Mouse (Mus musculus) frontal cortex, postnatal 25 days (tissue): ENCODE measurements around the gene Fam222a.
A peak's percentile ranks its signal among the peaks of the same experiment; 100 is the strongest.

Experiments
- DNase-seq, 2 experiments: peaks; one replicate each; pipeline ENCODE4 v3.0.0; 2022; ENCODE audit warnings: low spot score in 2 of 2

Fam222a gene

GRCm38 (mm10) chr5:114557765-114558731, 9.8 kb upstream of the Fam222a start:
- no peak for DNase-seq

GRCm38 (mm10) chr5:114560533-114560936, 7.3 kb upstream of the Fam222a start:
- no peak for DNase-seq

- no peak for DNase-seq
These were observed 6.9 kb upstream of the Fam222a start for GRCm38 (mm10) chr5:114560965-114561364.

- no peak for DNase-seq
These were observed 3.8 kb upstream of the Fam222a start for GRCm38 (mm10) chr5:114563994-114564393.

GRCm38 (mm10) chr5:114565305-114565704, 2.5 kb upstream of the Fam222a start:
- DNase-seq: no peak

GRCm38 (mm10) chr5:114565751-114566150, 2.1 kb upstream of the Fam222a start:
- DNase-seq: no peak

- no peak for DNase-seq
These were observed 1.4 kb upstream of the Fam222a start for GRCm38 (mm10) chr5:114566461-114566860.

GRCm38 (mm10) chr5:114567075-114567517, 720 bp upstream of the Fam222a start:
- DNase-seq: peak; percentile 81 to 89

- no peak for DNase-seq
These were observed 1.0 kb downstream of the Fam222a start for GRCm38 (mm10) chr5:114568818-114569217.

GRCm38 (mm10) chr5:114569918-114570670, 2.3 kb downstream of the Fam222a start:
- peak; percentile 51 to 64 for DNase-seq

- no peak for DNase-seq
These were observed 3.1 kb downstream of the Fam222a start for GRCm38 (mm10) chr5:114570791-114571450.

- no peak for DNase-seq
These were observed 3.7 kb downstream of the Fam222a start for GRCm38 (mm10) chr5:114571451-114572030.

- DNase-seq: no peak
These were observed 5.2 kb downstream of the Fam222a start for GRCm38 (mm10) chr5:114572997-114573396.

GRCm38 (mm10) chr5:114573920-114574628, 6.3 kb downstream of the Fam222a start:
- no peak for DNase-seq

- no peak for DNase-seq
These were observed 7.2 kb downstream of the Fam222a start for GRCm38 (mm10) chr5:114575010-114575409.

GRCm38 (mm10) chr5:114575530-114575929, 7.7 kb downstream of the Fam222a start:
- DNase-seq: no peak

- DNase-seq: no peak
These were observed 8.3 kb downstream of the Fam222a start for GRCm38 (mm10) chr5:114575986-114576605.

GRCm38 (mm10) chr5:114578361-114578760, 10.5 kb downstream of the Fam222a start:
- DNase-seq: no peak

- DNase-seq: peak in 1 of 2 experiments; percentile 46
These were observed 12.0 kb downstream of the Fam222a start for GRCm38 (mm10) chr5:114579714-114580357.

GRCm38 (mm10) chr5:114581486-114581885, 13.7 kb downstream of the Fam222a start:
- no peak for DNase-seq
